Mouse (Mus musculus) adrenal gland, postnatal 10 days (tissue): ENCODE measurements around the gene Gna15. TPM values are rescaled to one million over a fixed set of nuclear protein-coding genes. Genes with fewer than 3 reads are reported as not detected.

Experiments used
- DNase-seq: peaks from one replicate; pipeline ENCODE4 v3.0.0; 2021; ENCODE audit warnings: mixed read lengths
- total RNA-seq, 2 experiments: library from RNA; stranded (reverse); gene quantifications; 2 replicates each; pipeline ENCODE4 v1.2.3; 2021

The Gna15 gene
- total RNA-seq, 2 experiments from 2014 or later: 0.66 to 1.1 TPM

GRCm38 (mm10) chr10:81523142-81523541 is 883 bp downstream of the Gna15 start:
- no peak for DNase-seq

- DNase-seq: no peak
Measured at GRCm38 (mm10) chr10:81519978-81520365, 4.1 kb downstream of the Gna15 start.

GRCm38 (mm10) chr10:81519227-81519977 is 4.6 kb downstream of the Gna15 start:
- DNase-seq: no peak

GRCm38 (mm10) chr10:81518546-81518945 is 5.5 kb downstream of the Gna15 start:
- DNase-seq: peak; percentile 83

- no peak for DNase-seq
Measured at GRCm38 (mm10) chr10:81517227-81517626, 6.8 kb downstream of the Gna15 start.

- no peak for DNase-seq
Measured at GRCm38 (mm10) chr10:81513798-81514197, 10.2 kb downstream of the Gna15 start.

GRCm38 (mm10) chr10:81510246-81510810 is 13.7 kb downstream of the Gna15 start:
- no peak for DNase-seq

- DNase-seq: no peak
Measured at GRCm38 (mm10) chr10:81507691-81508489, 16.1 kb downstream of the Gna15 start.

GRCm38 (mm10) chr10:81507095-81507494 is 16.9 kb downstream of the Gna15 start:
- no peak for DNase-seq

- no peak for DNase-seq
Measured at GRCm38 (mm10) chr10:81505016-81505664, 18.9 kb downstream of the Gna15 start.

GRCm38 (mm10) chr10:81502658-81503057 is 21.4 kb downstream of the Gna15 start:
- DNase-seq: peak; percentile 96

GRCm38 (mm10) chr10:81501863-81502262 is 22.2 kb downstream of the Gna15 start:
- DNase-seq: no peak

- no peak for DNase-seq
Measured at GRCm38 (mm10) chr10:81500032-81500431, 24.0 kb downstream of the Gna15 start, which contains the start of gene S1pr4. Gene S1pr4, minus strand, starts transcription at chr10:81500132.

- no peak for DNase-seq
Measured at GRCm38 (mm10) chr10:81499250-81499901, 24.6 kb downstream of the Gna15 start.

- no peak for DNase-seq
Measured at GRCm38 (mm10) chr10:81498316-81499249, 25.4 kb downstream of the Gna15 start.

GRCm38 (mm10) chr10:81497401-81498270 is 26.4 kb downstream of the Gna15 start:
- no peak for DNase-seq

GRCm38 (mm10) chr10:81496969-81497368 is 27.1 kb downstream of the Gna15 start:
- DNase-seq: no peak

GRCm38 (mm10) chr10:81496264-81496901 is 27.6 kb downstream of the Gna15 start, which contains the start of gene Ncln:
Gene Ncln, minus strand, starts transcription at chr10:81496392.
- peak; percentile 98 for DNase-seq

GRCm38 (mm10) chr10:81495616-81496263 is 28.3 kb downstream of the Gna15 start:
- DNase-seq: no peak
